Mouse (Mus musculus): ENCODE measurements around the gene Cdx2. TPM values are rescaled to one million over a fixed set of nuclear protein-coding genes. Genes with fewer than 3 reads are reported as not detected.

The Cdx2 gene
- polyA plus RNA-seq, 1 experiment from 2014 or later, result 42.1 TPM

- no peak for ATAC-seq
- WGBS, result 32% methylated on average over 13 of the region's 13 CpGs
Measured at GRCm38 (mm10) chr5:147340741-147341414, 33.8 kb upstream of the Cdx2 start.

GRCm38 (mm10) chr5:147339560-147339959 lies 32.5 kb upstream of the Cdx2 start:
- no peak overlapping the region for H3K9ac ChIP-seq (ENCODE audit: low read depth, low read length)
- no peaks in the 10 kb centered on the region for H3K4me1 ChIP-seq (ENCODE audit: control insufficient read depth, insufficient read depth, low read length)
- no peaks in the 10 kb centered on the region for H3K27me3 ChIP-seq (replicated peaks; ENCODE audit: control insufficient read depth, insufficient read depth, low read length)
- no peaks in the 10 kb centered on the region for H3K36me3 ChIP-seq (ENCODE audit: control insufficient read depth, insufficient read depth, low read length)
- no peaks in the 10 kb centered on the region for H3K9me3 ChIP-seq (ENCODE audit: control insufficient read depth, low read length)
- no peak overlapping the region for H3K4me2 ChIP-seq (ENCODE audit: low read depth, low read length)
- H3K27ac ChIP-seq (ENCODE audit: low read length), result no peak overlapping the region
- ATAC-seq, result no peak
- 80% methylated on average over 11 of the region's 11 CpGs for WGBS
- H3K4me3 ChIP-seq (ENCODE audit: low read length), result no peak overlapping the region

More at GRCm38 (mm10) chr5:147340741-147341414, 33.8 kb upstream of the Cdx2 start:
- Histone ChIP-seq H3K4me1 (ENCODE audit: control insufficient read depth, insufficient read depth, low read length) (no peaks in the 10 kb centered on the region), H3K4me2 (ENCODE audit: low read depth, low read length) (no peak overlapping the region), H3K9me3 (ENCODE audit: control insufficient read depth, low read length) (no peaks in the 10 kb centered on the region), H3K27ac (ENCODE audit: low read length) (no peak overlapping the region), H3K36me3 (ENCODE audit: control insufficient read depth, insufficient read depth, low read length) (no peaks in the 10 kb centered on the region), H3K27me3 (replicated peaks; ENCODE audit: control insufficient read depth, insufficient read depth, low read length) (no peaks in the 10 kb centered on the region), H3K9ac (ENCODE audit: low read depth, low read length) (no peak overlapping the region), H3K4me3 (ENCODE audit: low read length) (no peak overlapping the region)

- ATAC-seq, result no peak
- no peak overlapping the region for H3K27ac ChIP-seq (ENCODE audit: low read length)
- 47% methylated on average over 9 of the region's 9 CpGs for WGBS
- no peak overlapping the region for H3K9ac ChIP-seq (ENCODE audit: low read depth, low read length)
- no peak overlapping the region for H3K4me2 ChIP-seq (ENCODE audit: low read depth, low read length)
- H3K27me3 ChIP-seq (replicated peaks; ENCODE audit: control insufficient read depth, insufficient read depth, low read length), result no peaks in the 10 kb centered on the region
- H3K4me3 ChIP-seq (ENCODE audit: low read length), result no peak overlapping the region
- no peaks in the 10 kb centered on the region for H3K9me3 ChIP-seq (ENCODE audit: control insufficient read depth, low read length)
- no peaks in the 10 kb centered on the region for H3K4me1 ChIP-seq (ENCODE audit: control insufficient read depth, insufficient read depth, low read length)
- H3K36me3 ChIP-seq (ENCODE audit: control insufficient read depth, insufficient read depth, low read length), result no peaks in the 10 kb centered on the region
Measured at GRCm38 (mm10) chr5:147338967-147339366, 31.9 kb upstream of the Cdx2 start.

- WGBS, result 31% methylated on average over 7 of the region's 7 CpGs
- no peak for ATAC-seq
- H3K27me3 ChIP-seq (replicated peaks; ENCODE audit: control insufficient read depth, insufficient read depth, low read length), result no peaks in the 10 kb centered on the region
- no peaks in the 10 kb centered on the region for H3K4me1 ChIP-seq (ENCODE audit: control insufficient read depth, insufficient read depth, low read length)
- H3K27ac ChIP-seq (ENCODE audit: low read length), result no peak overlapping the region
- H3K9ac ChIP-seq (ENCODE audit: low read depth, low read length), result no peak overlapping the region
- no peak overlapping the region for H3K4me3 ChIP-seq (ENCODE audit: low read length)
- no peaks in the 10 kb centered on the region for H3K9me3 ChIP-seq (ENCODE audit: control insufficient read depth, low read length)
- H3K4me2 ChIP-seq (ENCODE audit: low read depth, low read length), result no peak overlapping the region
- H3K36me3 ChIP-seq (ENCODE audit: control insufficient read depth, insufficient read depth, low read length), result no peaks in the 10 kb centered on the region
Measured at GRCm38 (mm10) chr5:147332711-147333110, 25.6 kb upstream of the Cdx2 start.

GRCm38 (mm10) chr5:147331547-147331946 lies 24.5 kb upstream of the Cdx2 start:
- H3K27ac ChIP-seq (ENCODE audit: low read length), result no peak overlapping the region
- no peaks in the 10 kb centered on the region for H3K27me3 ChIP-seq (replicated peaks; ENCODE audit: control insufficient read depth, insufficient read depth, low read length)
- WGBS, result 47% methylated on average over 2 of the region's 2 CpGs
- H3K4me2 ChIP-seq (ENCODE audit: low read depth, low read length), result no peak overlapping the region
- H3K4me1 ChIP-seq (ENCODE audit: control insufficient read depth, insufficient read depth, low read length), result no peaks in the 10 kb centered on the region
- H3K9ac ChIP-seq (ENCODE audit: low read depth, low read length), result no peak overlapping the region
- no peak overlapping the region for H3K4me3 ChIP-seq (ENCODE audit: low read length)
- ATAC-seq, result no peak
- H3K36me3 ChIP-seq (ENCODE audit: control insufficient read depth, insufficient read depth, low read length), result no peaks in the 10 kb centered on the region
- H3K9me3 ChIP-seq (ENCODE audit: control insufficient read depth, low read length), result no peaks in the 10 kb centered on the region

- no peak for ATAC-seq
- Histone ChIP-seq H3K4me1 (ENCODE audit: control insufficient read depth, insufficient read depth, low read length) (no peaks in the 10 kb centered on the region), H3K27ac (ENCODE audit: low read length) (no peak overlapping the region), H3K4me3 (ENCODE audit: low read length) (no peak overlapping the region), H3K4me2 (ENCODE audit: low read depth, low read length) (no peak overlapping the region), H3K27me3 (replicated peaks; ENCODE audit: control insufficient read depth, insufficient read depth, low read length) (no peaks in the 10 kb centered on the region), H3K9me3 (ENCODE audit: control insufficient read depth, low read length) (no peaks in the 10 kb centered on the region), H3K36me3 (ENCODE audit: control insufficient read depth, insufficient read depth, low read length) (no peaks in the 10 kb centered on the region), H3K9ac (ENCODE audit: low read depth, low read length) (no peak overlapping the region)
- WGBS, result 83% methylated on average over 11 of the region's 11 CpGs
Measured at GRCm38 (mm10) chr5:147329946-147330345, 22.9 kb upstream of the Cdx2 start.

- no peaks in the 10 kb centered on the region for H3K4me1 ChIP-seq (ENCODE audit: control insufficient read depth, insufficient read depth, low read length)
- WGBS, result 86% methylated on average over 5 of the region's 5 CpGs
- H3K36me3 ChIP-seq (ENCODE audit: control insufficient read depth, insufficient read depth, low read length), result no peaks in the 10 kb centered on the region
- no peak overlapping the region for H3K4me3 ChIP-seq (ENCODE audit: low read length)
- H3K9me3 ChIP-seq (ENCODE audit: control insufficient read depth, low read length), result no peaks in the 10 kb centered on the region
- H3K4me2 ChIP-seq (ENCODE audit: low read depth, low read length), result no peak overlapping the region
- no peak for ATAC-seq
- H3K27me3 ChIP-seq (replicated peaks; ENCODE audit: control insufficient read depth, insufficient read depth, low read length), result no peaks in the 10 kb centered on the region
- H3K9ac ChIP-seq (ENCODE audit: low read depth, low read length), result no peak overlapping the region
- no peak overlapping the region for H3K27ac ChIP-seq (ENCODE audit: low read length)
Measured at GRCm38 (mm10) chr5:147327636-147328035, 20.6 kb upstream of the Cdx2 start.

- Histone ChIP-seq H3K9ac (ENCODE audit: low read depth, low read length) (no peak overlapping the region), H3K36me3 (ENCODE audit: control insufficient read depth, insufficient read depth, low read length) (no peaks in the 10 kb centered on the region), H3K27me3 (replicated peaks; ENCODE audit: control insufficient read depth, insufficient read depth, low read length) (peaks cover 3% of the 10 kb centered on the region; the same call in 1 of the 2 replicates), H3K9me3 (ENCODE audit: control insufficient read depth, low read length) (no peaks in the 10 kb centered on the region), H3K4me3 (ENCODE audit: low read length) (no peak overlapping the region), H3K27ac (ENCODE audit: low read length) (no peak overlapping the region), H3K4me2 (ENCODE audit: low read depth, low read length) (no peak overlapping the region), H3K4me1 (ENCODE audit: control insufficient read depth, insufficient read depth, low read length) (no peaks in the 10 kb centered on the region)
- ATAC-seq, result no peak
- 75% methylated on average over 11 of the region's 11 CpGs for WGBS
Measured at GRCm38 (mm10) chr5:147325931-147326330, 18.9 kb upstream of the Cdx2 start.

GRCm38 (mm10) chr5:147323237-147323917 lies 16.3 kb upstream of the Cdx2 start:
- Histone ChIP-seq H3K27me3 (replicated peaks; ENCODE audit: control insufficient read depth, insufficient read depth, low read length) (peaks cover 3% of the 10 kb centered on the region; the same call in 1 of the 2 replicates), H3K4me2 (ENCODE audit: low read depth, low read length) (no peak overlapping the region)
- WGBS, result 16% methylated on average over 17 of the region's 17 CpGs

More at GRCm38 (mm10) chr5:147323237-147323917, 16.3 kb upstream of the Cdx2 start:
- Histone ChIP-seq H3K9me3 (ENCODE audit: control insufficient read depth, low read length) (no peaks in the 10 kb centered on the region), H3K9ac (ENCODE audit: low read depth, low read length) (no peak overlapping the region), H3K36me3 (ENCODE audit: control insufficient read depth, insufficient read depth, low read length) (no peaks in the 10 kb centered on the region), H3K27ac (ENCODE audit: low read length) (no peak overlapping the region), H3K4me3 (ENCODE audit: low read length) (no peak overlapping the region), H3K4me1 (ENCODE audit: control insufficient read depth, insufficient read depth, low read length) (no peaks in the 10 kb centered on the region)
- peak; percentile 64 for ATAC-seq
